Mouse (Mus musculus): ENCODE measurements around the gene Kcnj3.

The Kcnj3 gene

DNA sequence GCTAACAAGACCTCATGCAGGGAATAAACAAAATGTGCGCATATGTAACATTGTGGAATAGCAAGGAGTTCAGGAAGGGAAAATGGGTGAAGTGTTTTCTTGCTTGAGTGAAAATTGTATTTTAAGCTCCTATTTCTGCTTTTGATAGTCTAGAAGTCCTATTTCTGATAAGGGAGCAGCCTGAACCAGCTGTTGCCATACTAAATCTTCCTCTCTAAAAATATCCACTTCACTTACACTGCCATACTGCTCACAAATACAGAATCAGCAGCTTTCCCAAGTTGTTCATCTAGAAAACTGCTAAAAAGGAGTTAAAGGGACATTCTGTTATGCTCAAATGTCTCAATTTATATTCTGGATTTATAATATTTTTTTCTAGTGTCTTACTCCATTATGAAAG lies 69.9 kb downstream of the Kcnj3 start:
- no peak for DNase-seq (ENCODE audit: low read depth in 2 of 2, low spot score in 2 of 2)

DNA sequence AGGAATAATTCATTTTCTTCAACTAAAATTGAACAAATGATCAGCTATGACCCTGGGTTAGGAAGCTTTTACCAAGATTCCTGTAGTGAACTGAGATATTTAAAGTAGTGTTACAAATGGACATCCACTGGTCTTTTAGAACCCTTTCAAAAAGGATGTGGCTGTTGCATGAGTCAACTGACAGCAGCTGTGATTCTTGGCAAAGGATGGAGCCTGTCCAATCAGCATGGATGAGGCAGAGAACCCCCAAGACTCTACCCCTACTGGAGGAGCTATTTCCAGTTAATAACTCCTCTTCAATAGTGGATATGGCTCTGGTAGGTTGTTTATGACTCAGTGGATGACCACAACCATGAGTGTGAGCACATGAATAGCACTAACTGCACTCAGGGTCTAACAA lies 81.5 kb downstream of the Kcnj3 start:
- no peak for DNase-seq (ENCODE audit: low read depth in 2 of 2, low spot score in 2 of 2)

DNA sequence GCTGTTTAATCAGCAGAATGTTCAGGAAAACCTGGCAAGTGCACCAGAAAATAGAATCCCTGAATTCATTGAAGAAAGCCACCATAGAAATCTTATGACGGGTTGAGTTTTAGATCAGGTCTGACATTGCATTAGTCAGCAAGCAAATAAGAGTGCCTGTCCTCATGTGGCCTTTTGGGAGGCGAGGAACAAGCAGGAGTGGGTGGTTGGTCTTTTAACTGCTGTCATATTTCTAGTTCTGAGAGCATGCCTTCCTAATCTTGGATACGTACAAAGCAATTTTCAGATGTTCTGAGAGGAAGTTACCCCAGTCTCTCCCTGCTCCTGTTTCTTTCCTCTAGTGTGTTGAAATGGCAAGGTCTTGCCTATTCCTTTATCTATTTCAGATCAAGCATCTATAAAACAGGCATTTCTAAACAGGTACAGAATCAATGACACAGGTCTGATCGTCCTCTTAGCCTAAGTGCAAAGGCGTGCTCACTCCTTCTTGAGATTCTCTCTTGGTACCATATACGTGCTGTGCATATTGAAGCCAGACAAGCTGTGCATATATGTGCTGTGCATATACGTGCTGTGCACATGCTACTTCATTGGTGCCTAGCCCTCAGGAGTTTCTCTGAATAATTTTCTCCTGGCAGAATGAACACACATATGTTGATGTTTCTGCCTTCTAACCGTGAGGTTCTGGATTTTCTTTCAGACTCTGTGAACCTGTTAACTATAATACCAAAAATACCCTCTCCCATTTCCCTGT lies 97.1 kb downstream of the Kcnj3 start:
- no peak for DNase-seq (ENCODE audit: low read depth in 2 of 2, low spot score in 2 of 2)

DNA sequence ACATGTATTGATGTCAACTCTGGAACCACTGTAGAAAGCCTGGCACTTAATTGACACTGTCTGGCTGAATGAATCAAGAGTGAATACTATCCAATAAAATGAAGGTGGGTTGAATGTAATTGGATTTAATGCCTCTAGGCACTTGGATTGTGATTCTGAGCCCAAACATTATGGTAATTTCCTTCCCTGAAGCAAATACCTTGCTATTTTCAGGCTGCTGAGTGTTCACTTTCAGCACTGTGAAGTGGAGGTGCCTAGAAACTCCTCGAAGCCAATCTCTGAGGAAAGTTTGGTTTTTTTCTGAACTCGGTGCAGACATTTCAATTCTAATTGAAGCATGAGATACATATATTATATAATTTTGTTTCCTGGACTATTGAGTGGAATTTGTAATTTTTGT lies 99.2 kb downstream of the Kcnj3 start:
- no peak for DNase-seq (ENCODE audit: low read depth in 2 of 2, low spot score in 2 of 2)

DNA sequence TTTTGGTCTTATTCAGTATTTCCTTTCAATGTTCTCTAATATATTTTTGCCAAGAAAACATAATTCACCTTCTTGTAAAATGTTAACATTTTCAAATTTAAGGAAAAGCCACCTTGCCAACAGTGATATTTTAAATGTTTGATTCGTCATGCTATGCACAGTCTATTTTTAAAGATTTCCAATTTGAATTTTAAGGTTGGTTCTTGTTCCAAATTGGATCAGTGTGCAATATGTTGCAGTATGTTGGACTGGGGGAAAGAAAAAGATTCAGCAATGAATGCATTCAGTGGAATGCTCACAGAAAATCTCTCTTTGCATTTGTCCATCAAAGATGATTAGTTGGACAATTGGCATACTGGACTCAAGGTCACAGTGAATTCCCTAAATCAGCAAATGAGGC lies 99.7 kb downstream of the Kcnj3 start:
- DNase-seq (ENCODE audit: low read depth in 2 of 2, low spot score in 2 of 2) = no peak

DNA sequence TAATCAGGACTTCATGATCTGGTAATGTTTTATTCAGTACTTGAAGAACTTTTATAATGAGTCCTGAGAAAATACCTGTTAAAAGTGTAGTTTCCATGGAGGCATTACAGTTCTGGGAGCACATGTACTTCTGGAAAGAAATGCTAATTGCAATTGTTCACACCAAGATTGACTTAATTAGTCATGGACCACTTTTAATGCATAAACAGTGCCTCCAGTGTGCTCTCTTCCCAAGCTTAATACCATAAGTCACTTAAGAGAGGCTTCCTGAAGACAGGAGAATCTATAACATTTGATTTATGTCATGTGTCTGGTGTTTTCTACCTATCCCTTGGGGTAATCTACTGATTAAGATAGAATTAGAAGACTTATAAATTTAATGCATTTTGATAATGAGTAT lies 111.8 kb downstream of the Kcnj3 start:
- no peak for DNase-seq (ENCODE audit: low read depth in 2 of 2, low spot score in 2 of 2)

DNA sequence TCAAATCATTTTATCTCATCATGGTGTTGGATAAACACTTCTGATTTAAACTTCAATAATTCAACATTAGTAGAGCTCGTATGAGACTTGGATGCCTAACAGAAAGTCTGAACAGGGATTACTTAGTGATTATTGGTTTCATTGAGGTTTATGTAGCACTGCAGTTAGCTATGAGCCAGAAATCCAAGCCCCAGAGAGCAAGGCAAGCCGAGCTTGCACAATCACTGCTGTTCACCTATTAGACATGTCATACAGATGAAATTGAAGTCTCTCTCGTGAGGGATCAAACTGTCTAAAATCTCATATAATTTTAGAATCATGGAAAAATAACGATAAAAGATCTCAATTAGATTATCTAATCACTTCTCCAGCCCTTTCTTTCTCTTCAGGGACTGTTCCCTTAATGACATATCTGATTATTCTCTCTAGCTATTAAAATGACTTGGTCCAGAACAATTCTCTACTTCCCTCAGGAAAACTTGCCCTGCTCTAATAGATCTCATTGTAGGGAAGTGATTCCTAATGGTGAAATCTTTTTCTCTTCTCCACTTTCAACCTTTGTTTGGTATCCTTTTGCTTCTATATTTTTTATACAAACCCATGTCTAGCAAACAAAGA lies 122.7 kb downstream of the Kcnj3 start:
- no peak for DNase-seq (ENCODE audit: low read depth in 2 of 2, low spot score in 2 of 2)

DNA sequence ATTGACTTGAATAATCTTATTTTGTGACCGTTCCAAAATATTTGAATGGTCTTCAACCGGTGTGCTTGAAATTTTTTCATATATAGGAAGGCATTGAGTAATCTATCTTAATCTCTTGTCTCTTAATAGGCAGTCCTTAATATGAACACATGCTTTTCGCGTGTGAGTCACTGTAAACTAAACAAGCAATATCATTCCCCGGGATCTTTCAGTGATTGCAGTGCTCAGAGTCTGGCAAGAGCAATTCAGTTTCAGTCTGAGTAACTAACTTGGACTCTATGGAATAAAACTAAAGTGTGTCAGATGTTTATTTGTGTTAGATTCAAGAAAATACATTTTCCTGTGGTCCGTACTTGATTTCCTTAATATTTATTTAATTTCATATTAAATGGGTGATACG lies 133.5 kb downstream of the Kcnj3 start:
- DNase-seq (ENCODE audit: low read depth in 2 of 2, low spot score in 2 of 2) = no peak

DNA sequence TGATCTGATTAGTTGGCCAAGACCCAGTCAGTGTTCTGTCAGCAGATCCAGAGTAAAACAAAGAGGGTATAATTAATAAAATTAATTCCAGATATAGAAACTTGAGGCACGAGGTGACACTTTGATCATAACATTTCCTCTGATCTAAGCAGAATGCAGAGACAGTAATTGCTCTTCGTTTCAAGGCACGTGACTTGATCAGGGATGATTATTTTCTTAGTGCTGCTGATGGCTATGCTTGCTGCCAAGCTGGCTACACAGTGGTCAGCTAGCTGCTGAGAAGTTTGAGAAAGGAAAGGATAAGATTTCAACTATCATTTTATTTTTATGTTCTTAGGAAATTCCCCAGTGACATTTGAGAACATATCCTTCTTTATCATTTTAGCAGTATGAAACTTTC lies 135.7 kb downstream of the Kcnj3 start:
- DNase-seq (ENCODE audit: low read depth in 2 of 2, low spot score in 2 of 2) = no peak

DNA sequence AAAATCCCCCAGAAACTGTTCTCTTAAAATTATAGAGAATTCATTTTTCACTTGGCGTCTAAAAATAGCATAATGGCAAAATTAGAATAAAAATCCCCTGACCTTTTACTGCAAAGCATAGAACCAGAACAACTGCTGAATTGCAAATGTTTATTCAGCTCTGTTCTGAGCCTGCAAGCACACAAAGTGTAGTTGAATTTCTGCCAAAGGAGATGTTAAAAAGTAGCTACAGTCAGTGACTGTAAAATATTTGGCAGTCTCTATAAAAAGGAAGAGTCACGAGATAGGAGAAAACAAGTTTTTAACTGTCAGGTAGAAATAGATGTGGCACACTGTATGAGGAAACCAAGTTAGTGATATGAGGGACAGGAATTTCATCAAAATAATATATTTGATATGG lies 144.5 kb downstream of the Kcnj3 start:
- no peak for DNase-seq (ENCODE audit: low read depth in 2 of 2, low spot score in 2 of 2)

DNA sequence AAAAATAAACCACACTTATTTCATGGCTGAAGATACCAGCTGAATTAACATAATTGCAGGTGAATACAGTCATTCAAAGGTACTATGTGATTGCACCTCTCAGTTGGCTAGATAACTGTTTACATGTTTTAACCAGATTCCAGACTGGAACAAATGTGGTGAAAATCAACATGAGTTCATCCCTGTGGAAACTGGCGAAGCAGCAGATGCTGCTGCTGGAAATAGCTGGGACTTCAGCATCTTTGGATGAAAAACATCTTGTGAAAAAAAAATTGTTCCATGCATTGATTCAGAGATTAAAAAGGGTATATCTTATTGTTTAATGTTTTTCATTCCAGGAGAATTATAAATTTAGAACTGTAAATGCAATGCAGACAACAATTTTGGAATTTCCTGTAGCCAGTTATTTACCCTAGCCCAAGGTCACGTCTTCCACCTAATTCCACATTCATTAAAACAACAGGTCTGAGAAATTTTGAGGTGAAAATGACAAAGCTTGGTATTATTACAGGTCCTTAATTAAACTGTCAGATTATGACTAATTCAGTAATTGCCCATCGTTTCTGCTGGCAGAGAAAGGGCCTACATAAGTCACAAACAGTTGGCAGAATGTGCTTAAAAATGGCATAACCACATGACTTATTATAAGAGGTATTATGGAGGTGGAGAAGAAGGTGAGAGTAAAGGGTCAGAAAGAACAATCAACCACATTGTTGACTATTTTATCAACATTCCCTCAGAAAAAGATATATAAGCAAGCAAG lies 155.6 kb downstream of the Kcnj3 start:
- DNase-seq (ENCODE audit: low read depth in 2 of 2, low spot score in 2 of 2) = no peak

Data from CD8-positive naive resting alpha-beta T cell, adult 2 months (primary cell).